Mouse (Mus musculus): ENCODE data around the gene Wnt9b. TPM values are rescaled to one million over a fixed set of nuclear protein-coding genes. Genes with fewer than 3 reads are reported as not detected.
"Not testable (repeated sequence)": the region's sequence is repeated elsewhere in the genome, so short reads cannot be mapped to it uniquely, and the experiment has no call there.

Wnt9b gene
- polyA plus RNA-seq, 1 experiment from 2014 or later = 2.5 TPM

- H3K27ac ChIP-seq (ENCODE audit: poor library complexity, severe bottlenecking) = no peak overlapping the region
- H3K9ac ChIP-seq = no peak overlapping the region
- no peak for ATAC-seq (ENCODE audit: insufficient number of reproducible peaks, low FRiP score)
- H3K4me2 ChIP-seq = no peak overlapping the region
- H3K9me3 ChIP-seq (replicated peaks) = no peaks in the 10 kb centered on the region
- 0 out of 2 replicates have a peak, but pooled peaks cover 6% of the 10 kb centered on the region for H3K4me1 ChIP-seq (replicated peaks)
- H3K36me3 ChIP-seq = no peaks in the 10 kb centered on the region
- peaks cover 44% of the 10 kb centered on the region for H3K27me3 ChIP-seq (replicated peaks)
- 21% methylated on average over 10 of the region's 10 CpGs for WGBS
- no peak overlapping the region for H3K4me3 ChIP-seq
Measured at GRCm38 (mm10) chr11:103763410-103764163, 14.0 kb upstream of the Wnt9b start.

- 81% methylated on average over 5 of the region's 5 CpGs for WGBS
- ATAC-seq (ENCODE audit: insufficient number of reproducible peaks, low FRiP score) = not testable (repeated sequence)
Measured at GRCm38 (mm10) chr11:103760891-103761290, 11.3 kb upstream of the Wnt9b start.

GRCm38 (mm10) chr11:103760101-103760500 is 10.5 kb upstream of the Wnt9b start:
- Histone ChIP-seq H3K4me2 (no peak overlapping the region), H3K27me3 (replicated peaks) (peaks cover 31% of the 10 kb centered on the region), H3K9me3 (replicated peaks) (no peaks in the 10 kb centered on the region), H3K9ac (no peak overlapping the region), H3K36me3 (no peaks in the 10 kb centered on the region), H3K4me3 (no peak overlapping the region), H3K27ac (ENCODE audit: poor library complexity, severe bottlenecking) (no peak overlapping the region), H3K4me1 (replicated peaks) (0 out of 2 replicates have a peak, but pooled peaks cover under 1% of the 10 kb centered on the region)
- WGBS = 48% methylated on average over 7 of the region's 7 CpGs
- ATAC-seq (ENCODE audit: insufficient number of reproducible peaks, low FRiP score) = no peak

More at GRCm38 (mm10) chr11:103760891-103761290, 11.3 kb upstream of the Wnt9b start:
- H3K9me3 ChIP-seq (replicated peaks); H3K9ac ChIP-seq; H3K4me3 ChIP-seq; H3K4me2 ChIP-seq; H3K36me3 ChIP-seq; H3K4me1 ChIP-seq (replicated peaks); H3K27ac ChIP-seq (ENCODE audit: poor library complexity, severe bottlenecking): not testable (repeated sequence)
- peaks cover 28% of the 10 kb centered on the region for H3K27me3 ChIP-seq (replicated peaks)

GRCm38 (mm10) chr11:103758706-103759105 is 9.1 kb upstream of the Wnt9b start:
- H3K9me3 ChIP-seq (replicated peaks) = no peaks in the 10 kb centered on the region
- peaks cover 30% of the 10 kb centered on the region for H3K27me3 ChIP-seq (replicated peaks)
- H3K36me3 ChIP-seq = no peaks in the 10 kb centered on the region
- H3K4me2 ChIP-seq = no peak overlapping the region
- no peak overlapping the region for H3K4me3 ChIP-seq
- H3K9ac ChIP-seq = no peak overlapping the region
- ATAC-seq (ENCODE audit: insufficient number of reproducible peaks, low FRiP score) = no peak
- 13% methylated on average over 6 of the region's 6 CpGs for WGBS
- H3K4me1 ChIP-seq (replicated peaks) = no peaks in the 10 kb centered on the region
- H3K27ac ChIP-seq (ENCODE audit: poor library complexity, severe bottlenecking) = no peak overlapping the region

- no peak overlapping the region for H3K9ac ChIP-seq
- H3K9me3 ChIP-seq (replicated peaks) = no peaks in the 10 kb centered on the region
- ATAC-seq (ENCODE audit: insufficient number of reproducible peaks, low FRiP score) = no peak
- H3K27ac ChIP-seq (ENCODE audit: poor library complexity, severe bottlenecking) = no peak overlapping the region
- H3K27me3 ChIP-seq (replicated peaks) = peaks cover 35% of the 10 kb centered on the region
- H3K4me3 ChIP-seq = no peak overlapping the region
- H3K36me3 ChIP-seq = no peaks in the 10 kb centered on the region
- H3K4me2 ChIP-seq = no peak overlapping the region
- WGBS = 42% methylated on average over 11 of the region's 11 CpGs
- no peaks in the 10 kb centered on the region for H3K4me1 ChIP-seq (replicated peaks)
Measured at GRCm38 (mm10) chr11:103758054-103758453, 8.4 kb upstream of the Wnt9b start.

- H3K4me2 ChIP-seq = no peak overlapping the region
- ATAC-seq (ENCODE audit: insufficient number of reproducible peaks, low FRiP score) = no peak
Measured at GRCm38 (mm10) chr11:103750612-103751011, 991 bp upstream of the Wnt9b start.

DNA sequence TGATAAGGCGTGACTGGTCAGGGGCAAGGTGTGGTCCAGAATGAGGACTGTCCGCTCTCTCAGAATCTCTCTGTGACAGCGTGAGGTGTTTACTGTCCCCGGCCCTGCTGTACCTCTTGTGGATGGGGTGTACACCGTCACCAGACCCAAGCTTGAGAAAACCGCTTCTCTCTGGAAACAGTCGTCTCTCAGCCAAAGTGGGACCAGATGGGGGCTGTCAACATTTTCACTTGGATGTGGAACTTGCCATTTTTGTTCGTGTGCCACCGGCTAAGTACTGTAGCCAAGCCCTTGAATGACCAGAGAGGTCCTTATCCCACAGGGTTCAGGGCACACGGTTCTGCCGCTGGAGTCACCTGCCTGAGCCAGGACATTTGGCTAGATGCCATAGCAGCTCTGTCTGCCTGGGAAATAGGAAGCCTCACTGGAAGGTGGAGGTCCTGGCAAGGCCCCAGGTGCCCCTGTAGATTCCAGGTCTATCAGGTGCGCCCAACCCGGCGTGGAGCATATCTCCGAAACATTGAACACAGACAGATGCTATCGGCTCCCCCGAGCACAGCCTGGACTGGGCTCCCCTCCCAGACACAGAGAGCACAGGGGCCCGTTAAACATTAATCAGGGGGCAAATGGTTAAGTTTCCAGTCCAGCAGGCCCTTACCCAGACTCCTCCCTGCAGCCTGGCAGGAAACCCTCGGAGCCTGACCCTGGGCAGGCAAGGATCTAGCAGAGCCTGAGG is 14.4 kb downstream of the Wnt9b start:
- Histone ChIP-seq H3K9ac (no peak overlapping the region), H3K36me3 (no peaks in the 10 kb centered on the region), H3K27ac (ENCODE audit: poor library complexity, severe bottlenecking) (no peak overlapping the region), H3K4me1 (replicated peaks) (peaks cover 19% of the 10 kb centered on the region), H3K9me3 (replicated peaks) (no peaks in the 10 kb centered on the region), H3K4me2 (no peak overlapping the region), H3K4me3 (no peak overlapping the region), H3K27me3 (replicated peaks) (peaks cover 32% of the 10 kb centered on the region)
- 70% methylated on average over 19 of the region's 19 CpGs for WGBS
- ATAC-seq (ENCODE audit: insufficient number of reproducible peaks, low FRiP score) = no peak

More at GRCm38 (mm10) chr11:103750612-103751011, 991 bp upstream of the Wnt9b start:
- no peaks in the 10 kb centered on the region for H3K36me3 ChIP-seq
- no peak overlapping the region for H3K4me3 ChIP-seq
- no peak overlapping the region for H3K9ac ChIP-seq
- WGBS = 56% methylated on average over 3 of the region's 3 CpGs
- H3K9me3 ChIP-seq (replicated peaks) = no peaks in the 10 kb centered on the region
- peaks cover 87% of the 10 kb centered on the region for H3K27me3 ChIP-seq (replicated peaks)
- peaks cover 13% of the 10 kb centered on the region for H3K4me1 ChIP-seq (replicated peaks)
- H3K27ac ChIP-seq (ENCODE audit: poor library complexity, severe bottlenecking) = no peak overlapping the region

DNA sequence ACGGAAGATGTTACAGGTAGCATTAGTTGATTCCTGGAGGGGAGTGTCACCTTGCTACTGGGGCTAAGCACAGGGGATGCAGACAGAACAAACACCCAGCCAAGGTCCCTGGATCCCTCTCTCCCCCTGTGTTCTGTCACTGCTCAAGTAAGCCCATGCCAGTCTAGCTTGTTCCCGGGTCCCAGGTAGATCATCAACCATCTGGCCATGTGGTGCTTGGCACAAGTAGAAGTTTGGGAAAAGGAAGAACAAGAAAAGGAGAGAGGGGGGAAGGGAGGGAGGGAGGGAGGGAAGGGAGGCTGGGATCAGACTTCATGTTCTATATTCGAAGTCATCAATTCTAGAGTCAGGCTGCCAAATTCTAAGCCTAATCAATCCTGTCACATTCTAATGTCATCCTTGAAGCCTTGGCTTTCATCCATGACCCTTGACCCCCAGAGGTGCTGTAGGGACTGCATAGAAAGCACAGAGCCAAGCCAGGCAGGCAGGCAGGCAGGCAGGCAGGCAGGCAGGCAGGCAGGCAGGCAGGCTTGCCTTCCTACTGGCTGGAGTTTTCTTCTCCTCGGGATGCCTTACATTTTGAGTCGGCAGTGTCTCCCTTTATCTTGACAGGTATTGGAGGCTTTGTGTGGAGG is 15.1 kb downstream of the Wnt9b start:
- Histone ChIP-seq H3K27me3 (replicated peaks) (peaks cover 26% of the 10 kb centered on the region), H3K27ac (ENCODE audit: poor library complexity, severe bottlenecking) (no peak overlapping the region), H3K9ac (no peak overlapping the region), H3K4me3 (no peak overlapping the region), H3K9me3 (replicated peaks) (no peaks in the 10 kb centered on the region), H3K36me3 (no peaks in the 10 kb centered on the region), H3K4me2 (no peak overlapping the region), H3K4me1 (replicated peaks) (peaks cover 19% of the 10 kb centered on the region)
- 60% methylated on average over 5 of the region's 5 CpGs for WGBS
- ATAC-seq (ENCODE audit: insufficient number of reproducible peaks, low FRiP score) = no peak

GRCm38 (mm10) chr11:103733961-103734360 is 15.7 kb downstream of the Wnt9b start:
- no peak for ATAC-seq (ENCODE audit: insufficient number of reproducible peaks, low FRiP score)
- Histone ChIP-seq H3K4me3 (no peak overlapping the region), H3K9me3 (replicated peaks) (no peaks in the 10 kb centered on the region), H3K27me3 (replicated peaks) (peaks cover 20% of the 10 kb centered on the region), H3K9ac (no peak overlapping the region), H3K4me2 (no peak overlapping the region), H3K27ac (ENCODE audit: poor library complexity, severe bottlenecking) (no peak overlapping the region), H3K4me1 (replicated peaks) (peaks cover 19% of the 10 kb centered on the region), H3K36me3 (no peaks in the 10 kb centered on the region)
- 82% methylated on average over 2 of the region's 2 CpGs for WGBS

GRCm38 (mm10) chr11:103733069-103733468 is 16.6 kb downstream of the Wnt9b start:
- H3K27me3 ChIP-seq (replicated peaks) = peaks cover 18% of the 10 kb centered on the region
- WGBS = 56% methylated on average over 4 of the region's 4 CpGs
- no peak for ATAC-seq (ENCODE audit: insufficient number of reproducible peaks, low FRiP score)

GRCm38 (mm10) chr11:103732306-103732705 is 17.3 kb downstream of the Wnt9b start:
- Histone ChIP-seq H3K4me1 (replicated peaks) (peaks cover 19% of the 10 kb centered on the region), H3K36me3 (no peaks in the 10 kb centered on the region), H3K4me2 (no peak overlapping the region), H3K9me3 (replicated peaks) (no peaks in the 10 kb centered on the region), H3K4me3 (no peak overlapping the region), H3K27ac (ENCODE audit: poor library complexity, severe bottlenecking) (no peak overlapping the region), H3K9ac (no peak overlapping the region), H3K27me3 (replicated peaks) (peaks cover 18% of the 10 kb centered on the region)
- ATAC-seq (ENCODE audit: insufficient number of reproducible peaks, low FRiP score) = no peak
- 78% methylated on average over 7 of the region's 7 CpGs for WGBS

More at GRCm38 (mm10) chr11:103733069-103733468, 16.6 kb downstream of the Wnt9b start:
- H3K36me3 ChIP-seq = no peaks in the 10 kb centered on the region
- no peak overlapping the region for H3K27ac ChIP-seq (ENCODE audit: poor library complexity, severe bottlenecking)
- no peak overlapping the region for H3K4me2 ChIP-seq
- no peak overlapping the region for H3K9ac ChIP-seq
- H3K9me3 ChIP-seq (replicated peaks) = no peaks in the 10 kb centered on the region
- H3K4me3 ChIP-seq = no peak overlapping the region
- H3K4me1 ChIP-seq (replicated peaks) = peaks cover 19% of the 10 kb centered on the region

Measured in heart, embryonic 12.5 days (tissue).